Mouse (Mus musculus) hindbrain, postnatal 0 days (tissue): Measurements from ENCODE around the gene Prdm1. TPM values are rescaled to one million over a fixed set of nuclear protein-coding genes. Genes with fewer than 3 reads are reported as not detected.

Experiments used
- ATAC-seq: fragments of 200-750 bp; cut with Nextera tagmentation; 2 replicates; pipeline ENCODE4 v1.8.0; 2017; ENCODE audit warnings: mild to moderate bottlenecking, moderate TSS enrichment, moderate library complexity
- DNase-seq: peaks from one replicate; pipeline ENCODE4 v3.0.0-alpha.2; 2015; ENCODE audit warnings: low spot score
- H3K27ac ChIP-seq: fragments of 300-500 bp; sonication (generic); 2 replicates; pipeline ENCODE4 v1.5.1; 2014; ENCODE audit warnings: mild to moderate bottlenecking
- H3K27me3 ChIP-seq: fragments of 300-500 bp; sonication (generic); 2 replicates; pipeline ENCODE4 v1.6.1; 2014; ENCODE audit warnings: low read length, mixed read lengths; ENCODE audit not compliant: insufficient read depth
- H3K36me3 ChIP-seq: fragments of 300-500 bp; sonication (generic); 2 replicates; pipeline ENCODE4 v1.6.1; 2014; ENCODE audit warnings: low read length, mixed read lengths; ENCODE audit not compliant: insufficient read depth
- H3K4me1 ChIP-seq: fragments of 300-500 bp; sonication (generic); 2 replicates; pipeline ENCODE4 v1.6.1; 2014; ENCODE audit warnings: antibody characterized with exemption, low read length, mixed read lengths; ENCODE audit not compliant: insufficient read depth
- H3K4me2 ChIP-seq: fragments of 300-500 bp; sonication (generic); 2 replicates; pipeline ENCODE4 v1.6.1; 2014; ENCODE audit warnings: low read depth, mild to moderate bottlenecking, low read length, moderate library complexity, mixed read lengths
- H3K4me3 ChIP-seq: fragments of 300-500 bp; sonication (generic); 2 replicates; pipeline ENCODE4 v1.5.1; 2014; ENCODE audit warnings: low read length
- H3K9ac ChIP-seq: fragments of 300-500 bp; sonication (generic); replicated peaks from 2 replicates; pipeline ENCODE4 v1.6.1; 2014; ENCODE audit warnings: mild to moderate bottlenecking, low read length, moderate library complexity, mixed read lengths
- H3K9me3 ChIP-seq: fragments of 300-500 bp; sonication (generic); 2 replicates; pipeline ENCODE4 v1.6.1; 2016; ENCODE audit warnings: low read length, mixed read lengths
- CTCF ChIP-seq: IDR thresholded peaks from 2 replicates; pipeline ENCODE4 v1.5.1; 2016; ENCODE audit warnings: antibody characterized with exemption, control low read depth, low read depth
- WGBS: fragments of 180-500 bp; shearing (Covaris S2); extraction: QIAGEN DNeasy Blood & Tissue Kit; methylation state at CpG from one replicate; pipeline ENCODE4 v1.1.7; 2014; 5-methylcytosine and 5-hydroxymethylcytosine counted together
- polyA plus RNA-seq: library from polyadenylated mRNA; unstranded; fragments of >200 nt; fragmentation: Nextera tagmentation; extraction: Ambion mirVana; gene quantifications from 2 replicates; pipeline ENCODE4 v1.2.1, GENCODE M21; 2015
- total RNA-seq: library from RNA; depleted of rRNA; stranded (reverse); fragments of >200 nt; gene quantifications from 2 replicates; pipeline ENCODE4 v1.2.3, GENCODE M21; 2014

The Prdm1 gene
- total and polyA plus RNA-seq, 2 experiments from 2014 or later = 0.44 to 0.63 TPM

- ATAC-seq (no peak), DNase-seq (no peak)
- Histone ChIP-seq H3K4me2 (no peak overlapping the region), H3K27ac (no peak overlapping the region), H3K36me3 (no peaks in the 10 kb centered on the region), H3K4me3 (no peak overlapping the region), H3K9ac (no peak overlapping the region), H3K9me3 (no peaks in the 10 kb centered on the region), H3K4me1 (no peaks in the 10 kb centered on the region), H3K27me3 (no peaks in the 10 kb centered on the region)
- WGBS = 77% methylated on average over 6 of the region's 6 CpGs
- no peak for TF ChIP-seq CTCF
These were observed 45.2 kb downstream of the Prdm1 start for GRCm38 (mm10) chr10:44483116-44483515.

- H3K4me3 ChIP-seq = no peak overlapping the region
- WGBS = 52% methylated on average over 5 of the region's 5 CpGs
- H3K27ac ChIP-seq = no peak overlapping the region
- H3K4me1 ChIP-seq = no peaks in the 10 kb centered on the region
- H3K36me3 ChIP-seq = no peaks in the 10 kb centered on the region
- no peak overlapping the region for H3K9ac ChIP-seq
- H3K27me3 ChIP-seq = no peaks in the 10 kb centered on the region
- no peak overlapping the region for H3K4me2 ChIP-seq
- ATAC-seq = no peak
- H3K9me3 ChIP-seq = no peaks in the 10 kb centered on the region
- TF ChIP-seq CTCF = no peak
- DNase-seq = peak; percentile 52
These were observed 46.9 kb downstream of the Prdm1 start for GRCm38 (mm10) chr10:44481379-44481778.

- ATAC-seq = no peak
- WGBS = 46% methylated on average over 6 of the region's 6 CpGs
- no peak for TF ChIP-seq CTCF
These were observed 49.0 kb downstream of the Prdm1 start for GRCm38 (mm10) chr10:44479286-44479685.

GRCm38 (mm10) chr10:44478091-44478490, 50.2 kb downstream of the Prdm1 start:
- TF ChIP-seq CTCF = no peak
- Histone ChIP-seq H3K4me2 (no peak overlapping the region), H3K9ac (no peak overlapping the region), H3K4me3 (no peak overlapping the region), H3K27me3 (no peaks in the 10 kb centered on the region), H3K27ac (no peak overlapping the region), H3K4me1 (no peaks in the 10 kb centered on the region), H3K36me3 (no peaks in the 10 kb centered on the region), H3K9me3 (no peaks in the 10 kb centered on the region)
- no peak for DNase-seq
- ATAC-seq = no peak
- whole genome bisulfite sequencing = 67% methylated on average over 5 of the region's 5 CpGs

More at GRCm38 (mm10) chr10:44479286-44479685, 49.0 kb downstream of the Prdm1 start:
- no peak overlapping the region for H3K9ac ChIP-seq
- H3K4me3 ChIP-seq = no peak overlapping the region
- H3K4me2 ChIP-seq = no peak overlapping the region
- DNase-seq = no peak
- no peaks in the 10 kb centered on the region for H3K36me3 ChIP-seq
- H3K27me3 ChIP-seq = no peaks in the 10 kb centered on the region
- H3K4me1 ChIP-seq = no peaks in the 10 kb centered on the region
- no peak overlapping the region for H3K27ac ChIP-seq
- no peaks in the 10 kb centered on the region for H3K9me3 ChIP-seq

- DNase-seq = no peak
- Histone ChIP-seq H3K4me1 (no peaks in the 10 kb centered on the region), H3K9me3 (no peaks in the 10 kb centered on the region), H3K4me2 (no peak overlapping the region), H3K36me3 (no peaks in the 10 kb centered on the region), H3K27ac (no peak overlapping the region), H3K4me3 (no peak overlapping the region), H3K9ac (no peak overlapping the region), H3K27me3 (no peaks in the 10 kb centered on the region)
- WGBS = 75% methylated on average over 8 of the region's 8 CpGs
- ATAC-seq = no peak
- TF ChIP-seq CTCF = no peak
These were observed 51.1 kb downstream of the Prdm1 start for GRCm38 (mm10) chr10:44477240-44477639.

- Histone ChIP-seq H3K9ac (no peak overlapping the region), H3K27me3 (no peaks in the 10 kb centered on the region), H3K36me3 (no peaks in the 10 kb centered on the region), H3K4me1 (no peaks in the 10 kb centered on the region), H3K4me2 (no peak overlapping the region), H3K4me3 (no peak overlapping the region), H3K27ac (no peak overlapping the region), H3K9me3 (no peaks in the 10 kb centered on the region)
- WGBS = 67% methylated on average over 13 of the region's 13 CpGs
- ATAC-seq (no peak), DNase-seq (no peak)
- no peak for TF ChIP-seq CTCF
These were observed 51.8 kb downstream of the Prdm1 start for GRCm38 (mm10) chr10:44476523-44476922.

GRCm38 (mm10) chr10:44475376-44475775, 52.9 kb downstream of the Prdm1 start:
- ATAC-seq = no peak
- no peak for TF ChIP-seq CTCF
- WGBS = 78% methylated on average over 3 of the region's 3 CpGs

More at GRCm38 (mm10) chr10:44475376-44475775, 52.9 kb downstream of the Prdm1 start:
- Histone ChIP-seq H3K27me3 (no peaks in the 10 kb centered on the region), H3K27ac (no peak overlapping the region), H3K4me1 (no peaks in the 10 kb centered on the region), H3K4me3 (no peak overlapping the region), H3K4me2 (no peak overlapping the region), H3K9ac (no peak overlapping the region), H3K36me3 (no peaks in the 10 kb centered on the region), H3K9me3 (no peaks in the 10 kb centered on the region)
- no peak for DNase-seq
